9 mouse cellular contexts compared by ENCODE assay signal in the genomic region with DNA sequence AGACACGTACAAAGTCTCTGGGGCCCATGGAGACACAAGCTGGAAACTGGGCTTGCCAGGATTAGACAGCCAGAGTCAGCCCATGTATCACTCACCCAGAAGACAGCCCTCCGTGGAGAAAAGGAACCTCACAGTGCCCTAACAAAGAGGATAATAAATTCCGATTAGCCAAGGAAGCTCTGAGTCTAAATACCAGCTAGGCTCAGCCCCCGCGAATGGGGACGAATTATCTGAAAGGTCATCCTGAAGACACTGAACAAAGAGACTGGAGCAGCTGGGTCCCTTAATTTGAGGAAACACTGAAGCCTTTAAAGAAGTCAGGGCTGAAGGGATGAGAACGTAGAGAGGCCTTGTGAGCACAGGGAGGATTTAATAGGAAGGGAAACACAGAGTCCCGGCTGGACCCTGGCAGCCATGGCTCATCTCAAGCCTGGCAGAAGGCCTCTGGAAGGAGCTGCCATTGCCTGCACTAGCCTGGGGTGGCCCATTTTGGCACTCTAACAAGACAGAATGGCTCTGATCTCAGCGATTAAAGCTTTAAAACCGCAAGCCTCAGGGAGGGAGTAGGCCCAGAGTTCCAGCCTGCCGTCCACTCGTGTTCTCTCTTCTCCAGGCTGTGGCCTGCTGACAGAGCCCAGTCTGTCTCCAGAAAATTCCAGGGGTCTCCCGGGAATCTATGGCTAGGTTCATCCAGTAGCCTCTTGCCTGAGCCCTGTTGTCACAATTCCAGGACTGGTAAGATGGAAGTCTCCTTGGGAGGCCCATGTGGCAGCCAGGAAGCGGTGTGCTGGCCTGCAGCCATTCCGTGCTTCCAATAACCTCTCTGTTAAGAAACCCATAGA.
DNase-seq lines count a peak whose midpoint lies in the region; ATAC-seq and TF ChIP-seq lines count a peak whose summit lies in the region.
"Had no signal": no experiment of that assay in that cellular context is flagged by ENCODE, and none has a peak within 500 bp of the region (broad histone marks: within the 10 kb centered on the region; RNA-seq: fewer than 3 reads in every experiment).

No protein-coding gene starts in this region.

- H3K9ac ChIP-seq in hindbrain, embryonic 11.5 days (ENCODE audit: low read depth, low read length) = no peak overlapping the region
- no peak overlapping the region for H3K9ac ChIP-seq in neural tube, embryonic 14.5 days (replicated peaks; ENCODE audit: low read depth, low read length)
- H3K9ac ChIP-seq in lung, postnatal 0 days (replicated peaks; ENCODE audit: low read depth) = no peak overlapping the region

- 43% methylated on average over 15 of the region's 15 CpGs for WGBS in hindbrain, embryonic 11.5 days
- 15% methylated on average over 15 of the region's 15 CpGs for WGBS in neural tube, embryonic 14.5 days
- WGBS in lung, postnatal 0 days = 69% methylated on average over 15 of the region's 15 CpGs

- H3K4me1 ChIP-seq in hindbrain, embryonic 11.5 days (replicated peaks; ENCODE audit: control insufficient read depth, insufficient read depth, low read length) = peaks cover 4% of the 10 kb centered on the region; the same call in 1 of the 2 replicates
- H3K4me1 ChIP-seq in neural tube, embryonic 14.5 days (ENCODE audit: control insufficient read depth, insufficient read depth, low read length) = no peaks in the 10 kb centered on the region
- no peaks in the 10 kb centered on the region for H3K4me1 ChIP-seq in lung, postnatal 0 days (ENCODE audit: insufficient read depth, low read depth, low read length)

- TF ChIP-seq CTCF in lung, postnatal 0 days (IDR thresholded peaks at IDR 0.05) = no peak

- TF ChIP-seq EP300 in lung, postnatal 0 days (IDR thresholded peaks at IDR 0.05) = no peak

- no peak overlapping the region for H3K4me3 ChIP-seq in hindbrain, embryonic 11.5 days (ENCODE audit: low read depth, low read length)
- no peak overlapping the region for H3K4me3 ChIP-seq in neural tube, embryonic 14.5 days (ENCODE audit: low read depth, low read length)
- no peak overlapping the region for H3K4me3 ChIP-seq in lung, postnatal 0 days (ENCODE audit: low read depth, low read length)

- peak; percentile 19 to 59 for DNase-seq in layer of hippocampus, postnatal 14 days (ENCODE audit: low spot score in 2 of 2)
- no peak for DNase-seq in layer of hippocampus, adult 9-10 months (ENCODE audit: low spot score)
- DNase-seq in embryo, embryonic 11 days = peak; percentile 78
- peak; percentile 64 for DNase-seq in hindbrain, embryonic 11.5 days (ENCODE audit: low spot score)
- DNase-seq in testis, postnatal 10 days (ENCODE audit: low spot score) = no peak
- DNase-seq in thymus, postnatal 14 days = no peak
- DNase-seq in lung, postnatal 0 days (ENCODE audit: low spot score) = no peak

- H3K36me3 ChIP-seq in hindbrain, embryonic 11.5 days (ENCODE audit: control insufficient read depth, insufficient read depth, low read length) = no peaks in the 10 kb centered on the region
- no peaks in the 10 kb centered on the region for H3K36me3 ChIP-seq in neural tube, embryonic 14.5 days (ENCODE audit: control insufficient read depth, insufficient read depth, low read length)
- H3K36me3 ChIP-seq in lung, postnatal 0 days (ENCODE audit: insufficient read depth, low read length) = no peaks in the 10 kb centered on the region

- no peaks in the 10 kb centered on the region for H3K27me3 ChIP-seq in hindbrain, embryonic 11.5 days (ENCODE audit: control insufficient read depth, insufficient read depth, low read length)
- H3K27me3 ChIP-seq in neural tube, embryonic 14.5 days (ENCODE audit: control insufficient read depth, insufficient read depth, low read length) = no peaks in the 10 kb centered on the region
- no peaks in the 10 kb centered on the region for H3K27me3 ChIP-seq in lung, postnatal 0 days (replicated peaks; ENCODE audit: insufficient read depth, low read length)

- ATAC-seq in hindbrain, embryonic 11.5 days (ENCODE audit: low FRiP score) = peak; percentile 89
- ATAC-seq in neural tube, embryonic 14.5 days (ENCODE audit: low read depth) = peak; percentile 94
- no peak for ATAC-seq in lung, postnatal 0 days

- no peaks in the 10 kb centered on the region for H3K9me3 ChIP-seq in hindbrain, embryonic 11.5 days (ENCODE audit: control insufficient read depth, low read length)
- H3K9me3 ChIP-seq in neural tube, embryonic 14.5 days (ENCODE audit: control insufficient read depth, low read length) = no peaks in the 10 kb centered on the region
- no peaks in the 10 kb centered on the region for H3K9me3 ChIP-seq in lung, postnatal 0 days (ENCODE audit: low read length)

- H3K4me2 ChIP-seq in hindbrain, embryonic 11.5 days (replicated peaks; ENCODE audit: low read depth, low read length) = no peak overlapping the region
- H3K4me2 ChIP-seq in neural tube, embryonic 14.5 days (ENCODE audit: low read depth, low read length) = no peak overlapping the region
- no peak overlapping the region for H3K4me2 ChIP-seq in lung, postnatal 0 days (replicated peaks; ENCODE audit: low read depth, low read length)

- peak overlapping the region; percentile 82 for H3K27ac ChIP-seq in hindbrain, embryonic 11.5 days (ENCODE audit: low read depth, low read length)
- peak overlapping the region; percentile 71 for H3K27ac ChIP-seq in neural tube, embryonic 14.5 days (ENCODE audit: low read depth, low read length)
- no peak overlapping the region for H3K27ac ChIP-seq in lung, postnatal 0 days (ENCODE audit: low read length)
- H3K27ac ChIP-seq: macrophage had no signal

Comparison
In these comparisons a context has a peak if more than half of its experiments do, and no peak if none do; other contexts are left out.
1. DNase-seq: peak in layer of hippocampus, postnatal 14 days (2 of 2), embryo, embryonic 11 days (single experiment) and hindbrain, embryonic 11.5 days (single experiment); none in layer of hippocampus, adult 9-10 months (single experiment), testis, postnatal 10 days (single experiment), thymus, postnatal 14 days (single experiment) and lung, postnatal 0 days (single experiment).